25 mouse cellular contexts compared by ENCODE assay signal in genomic region chr2:146723671-146724070, GRCm38 (mm10).
DNase-seq lines count a peak whose midpoint lies in the region; ATAC-seq and TF ChIP-seq lines count a peak whose summit lies in the region.
"Had no signal": no experiment of that assay in that cellular context is flagged by ENCODE, and none has a peak within 500 bp of the region (broad histone marks: within the 10 kb centered on the region; RNA-seq: fewer than 3 reads in every experiment).

No protein-coding gene starts in this region.

- TF ChIP-seq POLR2A in thymus, adult 2 months (IDR thresholded peaks at IDR 0.05; ENCODE audit: control insufficient read depth, extremely low read depth, insufficient read depth, low read length, poor library complexity), result no peak

- H3K27me3 ChIP-seq in hindbrain, embryonic 12.5 days, result peaks cover 13% of the 10 kb centered on the region
- H3K27me3 ChIP-seq in hindbrain, embryonic 16.5 days (replicated peaks; ENCODE audit: control insufficient read depth, insufficient read depth, low read length), result no peaks in the 10 kb centered on the region
- H3K27me3 ChIP-seq in forebrain, embryonic 15.5 days, result peaks cover 24% of the 10 kb centered on the region
- peaks cover 41% of the 10 kb centered on the region for H3K27me3 ChIP-seq in midbrain, embryonic 12.5 days
- H3K27me3 ChIP-seq in neural tube, embryonic 12.5 days (replicated peaks), result no peaks in the 10 kb centered on the region
- H3K27me3 ChIP-seq in thymus, adult 2 months (ENCODE audit: control insufficient read depth, insufficient read depth, low read length), result no peaks in the 10 kb centered on the region
- H3K27me3 ChIP-seq: CH12.LX; heart, embryonic 13.5 days; limb, embryonic 13.5 days; liver, embryonic 12.5 days had no signal

- 33% methylated on average over 4 of the region's 4 CpGs for WGBS in hindbrain, embryonic 12.5 days
- WGBS in hindbrain, embryonic 16.5 days, result 31% methylated on average over 4 of the region's 4 CpGs
- WGBS in forebrain, embryonic 15.5 days, result 13% methylated on average over 4 of the region's 4 CpGs
- WGBS in midbrain, embryonic 12.5 days, result 27% methylated on average over 4 of the region's 4 CpGs
- 47% methylated on average over 4 of the region's 4 CpGs for WGBS in neural tube, embryonic 12.5 days
- WGBS in thymus, adult 2 months, result 93% methylated on average over 4 of the region's 4 CpGs

- H3K4me2 ChIP-seq in hindbrain, embryonic 12.5 days (replicated peaks), result 0 out of 2 replicates have a peak overlapping the region, but pooled peaks have one; percentile 6
- no peak overlapping the region for H3K4me2 ChIP-seq in hindbrain, embryonic 16.5 days (ENCODE audit: low read length)
- no peak overlapping the region for H3K4me2 ChIP-seq in forebrain, embryonic 15.5 days (replicated peaks)
- H3K4me2 ChIP-seq in midbrain, embryonic 12.5 days (replicated peaks), result peak overlapping the region; percentile 2; the same call in 1 of the 2 replicates
- no peak overlapping the region for H3K4me2 ChIP-seq in neural tube, embryonic 12.5 days (replicated peaks)
- H3K4me2 ChIP-seq: heart, embryonic 13.5 days; limb, embryonic 13.5 days; liver, embryonic 12.5 days had no signal

- TF ChIP-seq CTCF in thymus, adult 2 months (IDR thresholded peaks at IDR 0.05; ENCODE audit: borderline replicate concordance, control insufficient read depth, extremely low read depth, insufficient read depth, low read length, poor library complexity), result no peak

- peaks cover 30% of the 10 kb centered on the region for H3K4me1 ChIP-seq in hindbrain, embryonic 12.5 days
- H3K4me1 ChIP-seq in hindbrain, embryonic 16.5 days (ENCODE audit: control insufficient read depth, insufficient read depth, low read depth, low read length), result peaks cover 6% of the 10 kb centered on the region; the same call in 1 of the 2 replicates
- H3K4me1 ChIP-seq in forebrain, embryonic 15.5 days, result peaks cover 36% of the 10 kb centered on the region
- H3K4me1 ChIP-seq in midbrain, embryonic 12.5 days, result peaks cover 46% of the 10 kb centered on the region
- peaks cover 8% of the 10 kb centered on the region; the same call in 1 of the 2 replicates for H3K4me1 ChIP-seq in neural tube, embryonic 12.5 days
- H3K4me1 ChIP-seq in thymus, adult 2 months (replicated peaks; ENCODE audit: control insufficient read depth, insufficient read depth, low read length), result no peaks in the 10 kb centered on the region
- H3K4me1 ChIP-seq: heart, embryonic 13.5 days; liver, embryonic 12.5 days had no signal

- peak overlapping the region; percentile 72 for H3K27ac ChIP-seq in hindbrain, embryonic 12.5 days
- H3K27ac ChIP-seq in hindbrain, embryonic 16.5 days (ENCODE audit: low read depth, low read length), result no peak overlapping the region
- H3K27ac ChIP-seq in forebrain, embryonic 15.5 days (replicated peaks), result peak overlapping the region; percentile 61
- peak overlapping the region; percentile 82 for H3K27ac ChIP-seq in midbrain, embryonic 12.5 days (replicated peaks)
- peak overlapping the region; percentile 33; the same call in 1 of the 2 replicates for H3K27ac ChIP-seq in neural tube, embryonic 12.5 days
- no peak overlapping the region for H3K27ac ChIP-seq in thymus, adult 2 months (ENCODE audit: control insufficient read depth, insufficient read depth, low read length)
- H3K27ac ChIP-seq: heart, adult 2 months; heart, embryonic 13.5 days; limb, embryonic 13.5 days; liver, embryonic 12.5 days had no signal

- H3K4me3 ChIP-seq in hindbrain, embryonic 12.5 days, result no peak overlapping the region
- H3K4me3 ChIP-seq in hindbrain, embryonic 16.5 days (ENCODE audit: low read length), result no peak overlapping the region
- H3K4me3 ChIP-seq in forebrain, embryonic 15.5 days, result no peak overlapping the region
- H3K4me3 ChIP-seq in midbrain, embryonic 12.5 days, result no peak overlapping the region
- no peak overlapping the region for H3K4me3 ChIP-seq in neural tube, embryonic 12.5 days
- H3K4me3 ChIP-seq in thymus, adult 2 months (ENCODE audit: control insufficient read depth, insufficient read depth, low read length), result no peak overlapping the region
- H3K4me3 ChIP-seq: heart, adult 2 months; heart, embryonic 13.5 days; limb, embryonic 13.5 days; liver, embryonic 12.5 days had no signal

- no peaks in the 10 kb centered on the region for H3K9me3 ChIP-seq in hindbrain, embryonic 12.5 days (replicated peaks)
- no peaks in the 10 kb centered on the region for H3K9me3 ChIP-seq in hindbrain, embryonic 16.5 days (ENCODE audit: control insufficient read depth, low read length)
- no peaks in the 10 kb centered on the region for H3K9me3 ChIP-seq in forebrain, embryonic 15.5 days
- no peaks in the 10 kb centered on the region for H3K9me3 ChIP-seq in midbrain, embryonic 12.5 days
- H3K9me3 ChIP-seq in neural tube, embryonic 12.5 days, result no peaks in the 10 kb centered on the region
- H3K9me3 ChIP-seq: G1E; heart, embryonic 13.5 days; limb, embryonic 13.5 days; liver, embryonic 12.5 days had no signal

- ATAC-seq in hindbrain, embryonic 12.5 days (ENCODE audit: low FRiP score), result peak; percentile 46
- ATAC-seq in hindbrain, embryonic 16.5 days, result no peak; the same call in 1 of the 2 replicates
- peak; percentile 47 for ATAC-seq in forebrain, embryonic 15.5 days (replicated peaks)
- ATAC-seq in midbrain, embryonic 12.5 days (ENCODE audit: low FRiP score, low read depth), result peak; percentile 35; the same call in 1 of the 2 replicates
- peak; percentile 30; the same call in 1 of the 2 replicates for ATAC-seq in neural tube, embryonic 12.5 days (ENCODE audit: low FRiP score, low read depth)
- ATAC-seq: liver, embryonic 12.5 days; Patski had no signal

- H3K36me3 ChIP-seq in hindbrain, embryonic 12.5 days, result no peaks in the 10 kb centered on the region
- no peaks in the 10 kb centered on the region for H3K36me3 ChIP-seq in hindbrain, embryonic 16.5 days (ENCODE audit: control insufficient read depth, insufficient read depth, low read length)
- no peaks in the 10 kb centered on the region for H3K36me3 ChIP-seq in forebrain, embryonic 15.5 days
- no peaks in the 10 kb centered on the region for H3K36me3 ChIP-seq in midbrain, embryonic 12.5 days
- H3K36me3 ChIP-seq in neural tube, embryonic 12.5 days, result no peaks in the 10 kb centered on the region
- no peaks in the 10 kb centered on the region for H3K36me3 ChIP-seq in thymus, adult 2 months (ENCODE audit: control insufficient read depth, insufficient read depth, low read length)
- H3K36me3 ChIP-seq: G1E; heart, embryonic 13.5 days; limb, embryonic 13.5 days; liver, embryonic 12.5 days had no signal

- no peak for DNase-seq in yolk sac, embryonic 10.5 days (ENCODE audit: low spot score)
- DNase-seq in thymus, adult 2 months, result no peak
- no peak for DNase-seq in right cerebral cortex, postnatal 36 days (ENCODE audit: low spot score in 2 of 2)
- DNase-seq: adrenal gland, adult 2 months; B cell, adult 2 months; cerebellum, adult 11 months; cerebellum, adult 9-11 months; gastrocnemius, postnatal 36 days; heart, adult 2 months; heart, postnatal 14 days; kidney, adult 18-20 months; layer of hippocampus, postnatal 36 days; lung, adult 18-20 months; lung, postnatal 10 days had no signal

- no peak overlapping the region for H3K9ac ChIP-seq in hindbrain, embryonic 12.5 days
- H3K9ac ChIP-seq in hindbrain, embryonic 16.5 days (ENCODE audit: low read depth, low read length), result no peak overlapping the region
- no peak overlapping the region for H3K9ac ChIP-seq in forebrain, embryonic 15.5 days (replicated peaks)
- H3K9ac ChIP-seq in midbrain, embryonic 12.5 days (replicated peaks), result no peak overlapping the region
- no peak overlapping the region for H3K9ac ChIP-seq in neural tube, embryonic 12.5 days
- H3K9ac ChIP-seq: heart, embryonic 13.5 days; limb, embryonic 13.5 days; liver, embryonic 12.5 days had no signal

Comparison
In these comparisons a context has a peak if more than half of its experiments do, and no peak if none do; other contexts are left out.
1. H3K27ac ChIP-seq: peak in hindbrain, embryonic 12.5 days (single experiment), forebrain, embryonic 15.5 days (single experiment), midbrain, embryonic 12.5 days (single experiment) and neural tube, embryonic 12.5 days (single experiment); none in hindbrain, embryonic 16.5 days (single experiment) and thymus, adult 2 months (single experiment).
2. H3K4me2 ChIP-seq: peak in hindbrain, embryonic 12.5 days (single experiment) and midbrain, embryonic 12.5 days (single experiment); none in hindbrain, embryonic 16.5 days (single experiment), forebrain, embryonic 15.5 days (single experiment) and neural tube, embryonic 12.5 days (single experiment).